Mouse (Mus musculus): ENCODE data around the gene Tpp1.

The Tpp1 gene

DNA sequence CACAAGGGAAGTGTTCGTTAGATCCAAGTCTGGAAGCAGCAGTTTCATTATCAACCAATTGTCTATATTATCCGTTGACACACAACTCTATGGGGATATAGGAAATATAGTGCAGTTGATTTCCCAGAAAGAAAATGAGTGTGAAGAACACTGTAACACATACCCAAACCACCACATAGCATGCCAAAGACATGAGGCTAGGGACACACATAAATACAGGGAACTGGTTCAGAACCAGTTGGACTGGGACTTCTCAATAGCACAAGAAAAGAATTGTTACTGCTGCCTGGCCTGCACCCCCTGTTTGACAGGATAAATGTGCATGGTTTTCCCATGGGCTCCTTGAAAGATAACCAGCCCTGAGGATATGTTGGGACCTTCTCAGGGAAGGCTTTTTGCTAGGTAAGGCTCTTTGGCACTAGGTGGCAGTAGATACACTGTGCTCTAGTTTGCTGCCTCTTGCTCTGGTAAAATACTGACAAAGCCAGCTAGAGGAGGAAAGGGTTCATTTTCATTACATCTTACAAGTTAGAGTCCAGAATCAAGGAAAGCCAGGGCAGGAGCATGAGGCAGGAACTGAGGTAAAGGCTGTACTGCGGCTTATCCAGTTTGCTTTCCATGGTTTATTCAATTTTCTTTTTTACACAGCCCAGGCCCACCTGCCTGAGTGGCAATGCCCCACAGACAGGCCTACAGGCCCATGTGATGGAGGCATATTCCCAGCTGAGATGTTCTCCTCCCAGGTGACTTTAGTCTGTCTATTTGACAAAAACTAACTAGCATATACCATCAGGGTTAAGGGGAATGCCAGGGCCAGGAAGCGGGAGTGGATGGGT is 25.7 kb downstream of the Tpp1 start:
- peak; percentile 65 for DNase-seq

DNA sequence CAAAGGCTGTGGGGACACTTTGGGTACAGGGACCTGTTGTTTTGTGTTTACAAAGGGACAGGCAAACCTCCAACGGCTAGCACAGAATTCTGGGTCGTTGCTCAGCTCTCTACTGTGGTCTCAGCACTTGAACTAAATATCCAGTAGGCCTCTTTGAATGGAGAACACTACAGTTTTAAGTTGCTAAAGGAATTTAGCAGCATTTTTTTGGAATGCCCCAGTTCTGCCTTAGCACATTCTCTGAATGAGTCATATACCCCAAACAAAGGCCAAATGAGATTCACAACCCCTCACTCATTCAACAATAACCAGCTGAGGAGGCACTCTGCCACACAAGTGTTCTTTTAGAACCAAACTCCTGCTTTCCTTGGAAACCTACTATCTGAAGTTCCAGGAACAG is 30.1 kb downstream of the Tpp1 start:
- no peak for DNase-seq

DNA sequence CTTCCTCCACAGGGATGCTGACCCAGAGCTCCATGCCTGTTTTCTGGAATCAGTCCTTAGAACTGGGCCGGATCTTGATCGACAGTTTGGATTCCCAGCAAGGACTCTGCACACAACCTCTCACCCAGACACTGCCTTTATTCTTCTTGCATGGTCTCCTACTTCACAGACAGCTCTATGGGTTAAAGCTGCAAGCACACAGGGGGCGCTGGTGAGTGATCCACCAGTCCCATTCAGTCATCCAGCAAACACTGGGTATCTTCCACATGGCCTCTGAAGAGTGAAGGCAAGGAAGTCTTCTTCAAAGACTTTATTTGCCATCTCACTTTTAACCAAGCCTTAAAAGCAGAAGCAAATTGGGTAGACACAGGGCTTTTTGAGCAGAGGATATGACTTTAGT is 36.7 kb downstream of the Tpp1 start:
- no peak for DNase-seq

DNA sequence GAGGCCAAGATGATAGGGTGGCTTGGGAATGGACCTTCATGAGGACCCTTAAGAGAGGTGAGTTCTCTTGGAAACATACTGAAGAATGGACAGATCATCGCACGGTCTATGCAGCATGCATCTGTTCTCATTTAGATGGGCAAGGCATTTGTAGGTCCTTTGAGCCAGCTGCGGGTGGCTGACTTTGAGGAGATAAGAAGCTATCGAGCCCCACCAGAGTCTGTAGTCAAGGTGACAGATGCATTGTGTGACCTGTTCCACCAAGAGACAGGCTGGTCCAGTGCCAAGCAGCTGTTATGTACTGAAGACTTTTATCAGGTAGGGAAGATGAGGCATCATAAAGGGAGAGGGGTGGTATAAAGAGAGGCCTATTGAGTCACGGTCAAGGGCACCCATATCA is 43.3 kb downstream of the Tpp1 start:
- no peak for DNase-seq

DNA sequence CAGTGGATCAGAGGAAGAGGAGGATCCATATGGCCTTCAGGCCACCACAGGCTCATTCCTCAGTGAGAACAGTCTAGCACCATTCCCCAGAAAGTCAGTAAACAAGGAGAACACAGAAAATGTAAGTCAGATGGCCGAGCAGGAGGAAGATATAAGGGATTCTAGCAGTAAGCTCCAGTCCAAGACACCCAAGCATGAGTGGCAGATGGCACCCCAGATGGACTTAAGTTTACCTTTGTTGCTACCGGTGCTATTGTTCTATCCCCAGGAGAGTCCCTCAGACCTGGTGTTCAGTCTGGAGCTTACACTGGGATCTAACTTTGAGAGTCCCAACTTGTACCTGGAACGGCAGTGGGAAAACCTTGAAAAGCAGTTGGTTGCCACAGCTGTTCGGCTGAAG is 48.2 kb downstream of the Tpp1 start:
- no peak for DNase-seq

DNA sequence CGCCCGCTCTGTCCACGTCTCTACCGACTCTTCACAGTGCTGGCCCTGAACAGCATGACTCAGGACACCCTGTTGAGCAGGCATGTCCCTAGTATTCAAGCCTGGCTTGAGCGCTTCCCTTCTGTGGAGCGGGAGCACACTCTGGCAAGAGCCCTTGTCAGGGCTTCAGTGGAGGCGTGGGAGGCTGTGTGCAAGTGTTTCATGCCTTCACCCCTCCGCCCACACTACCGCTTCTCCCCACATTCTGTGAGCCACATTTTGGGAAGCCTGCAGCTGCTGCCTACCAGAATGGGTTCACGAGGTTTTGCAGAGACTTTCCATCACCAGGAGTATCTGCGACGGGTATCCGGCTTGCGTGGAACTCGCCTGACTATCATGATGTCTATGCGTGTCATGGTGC is 48.9 kb downstream of the Tpp1 start:
- DNase-seq: no peak
